Mouse (Mus musculus): ENCODE measurements at regions not wholly inside any gene's neighbourhood (a gene's known extent, or its start where the extent isn't known, plus 50 kb on each side); places are given as distances from the start of the nearest gene placed in this dataset.

GRCm38 (mm10) chr13:59271661-59272060 lies 313.4 kb downstream of the Agtpbp1 start:
- H3K9ac ChIP-seq (ENCODE audit: low read depth, poor library complexity, severe bottlenecking), result no peak overlapping the region
- H3K4me1 ChIP-seq (ENCODE audit: control insufficient read depth, insufficient read depth, low read length), result no peaks in the 10 kb centered on the region
- no peak for TF ChIP-seq CTCF (IDR thresholded peaks at IDR 0.05; ENCODE audit: low read depth, low read length)
- TF ChIP-seq POLR2A (IDR thresholded peaks at IDR 0.05; ENCODE audit: insufficient read depth, low read length), result no peak
- no peak for TF ChIP-seq EP300 (IDR thresholded peaks at IDR 0.05; ENCODE audit: insufficient read depth, low read depth, low read length)
- no peaks in the 10 kb centered on the region for H3K27me3 ChIP-seq (ENCODE audit: control insufficient read depth, insufficient read depth, low read length, poor library complexity, severe bottlenecking)
- H3K4me3 ChIP-seq (ENCODE audit: low read depth, low read length), result no peak overlapping the region
- no peaks in the 10 kb centered on the region for H3K9me3 ChIP-seq (replicated peaks; ENCODE audit: control insufficient read depth, insufficient read depth, low read length, poor library complexity, severe bottlenecking)
- H3K27ac ChIP-seq (ENCODE audit: insufficient read depth, low read length), result no peak overlapping the region
- H3K36me3 ChIP-seq (ENCODE audit: control insufficient read depth, insufficient read depth, low read length, poor library complexity, severe bottlenecking), result no peaks in the 10 kb centered on the region

GRCm38 (mm10) chr13:59266854-59267253 lies 318.2 kb downstream of the Agtpbp1 start:
- Histone ChIP-seq H3K4me3 (ENCODE audit: low read depth, low read length) (no peak overlapping the region), H3K4me1 (ENCODE audit: control insufficient read depth, insufficient read depth, low read length) (no peaks in the 10 kb centered on the region), H3K36me3 (ENCODE audit: control insufficient read depth, insufficient read depth, low read length, poor library complexity, severe bottlenecking) (no peaks in the 10 kb centered on the region), H3K27ac (ENCODE audit: insufficient read depth, low read length) (no peak overlapping the region), H3K9ac (ENCODE audit: low read depth, poor library complexity, severe bottlenecking) (no peak overlapping the region), H3K27me3 (ENCODE audit: control insufficient read depth, insufficient read depth, low read length, poor library complexity, severe bottlenecking) (no peaks in the 10 kb centered on the region), H3K9me3 (replicated peaks; ENCODE audit: control insufficient read depth, insufficient read depth, low read length, poor library complexity, severe bottlenecking) (no peaks in the 10 kb centered on the region)
- no peak for TF ChIP-seq EP300 (IDR thresholded peaks at IDR 0.05; ENCODE audit: insufficient read depth, low read depth, low read length)
- no peak for TF ChIP-seq CTCF (IDR thresholded peaks at IDR 0.05; ENCODE audit: low read depth, low read length)
- TF ChIP-seq POLR2A (IDR thresholded peaks at IDR 0.05; ENCODE audit: insufficient read depth, low read length), result no peak

GRCm38 (mm10) chr13:59264126-59264525 lies 320.9 kb downstream of the Agtpbp1 start:
- Histone ChIP-seq H3K27ac (ENCODE audit: insufficient read depth, low read length) (no peak overlapping the region), H3K9ac (ENCODE audit: low read depth, poor library complexity, severe bottlenecking) (no peak overlapping the region), H3K27me3 (ENCODE audit: control insufficient read depth, insufficient read depth, low read length, poor library complexity, severe bottlenecking) (no peaks in the 10 kb centered on the region), H3K4me3 (ENCODE audit: low read depth, low read length) (no peak overlapping the region), H3K9me3 (replicated peaks; ENCODE audit: control insufficient read depth, insufficient read depth, low read length, poor library complexity, severe bottlenecking) (no peaks in the 10 kb centered on the region), H3K4me1 (ENCODE audit: control insufficient read depth, insufficient read depth, low read length) (no peaks in the 10 kb centered on the region), H3K36me3 (ENCODE audit: control insufficient read depth, insufficient read depth, low read length, poor library complexity, severe bottlenecking) (no peaks in the 10 kb centered on the region)
- TF ChIP-seq CTCF (IDR thresholded peaks at IDR 0.05; ENCODE audit: low read depth, low read length) (no peak), EP300 (IDR thresholded peaks at IDR 0.05; ENCODE audit: insufficient read depth, low read depth, low read length) (no peak), POLR2A (IDR thresholded peaks at IDR 0.05; ENCODE audit: insufficient read depth, low read length) (no peak)

GRCm38 (mm10) chr13:59261924-59262323 lies 323.1 kb downstream of the Agtpbp1 start:
- H3K9me3 ChIP-seq (replicated peaks; ENCODE audit: control insufficient read depth, insufficient read depth, low read length, poor library complexity, severe bottlenecking), result no peaks in the 10 kb centered on the region
- H3K4me1 ChIP-seq (ENCODE audit: control insufficient read depth, insufficient read depth, low read length), result no peaks in the 10 kb centered on the region
- H3K36me3 ChIP-seq (ENCODE audit: control insufficient read depth, insufficient read depth, low read length, poor library complexity, severe bottlenecking), result no peaks in the 10 kb centered on the region
- no peak overlapping the region for H3K4me3 ChIP-seq (ENCODE audit: low read depth, low read length)
- no peak overlapping the region for H3K9ac ChIP-seq (ENCODE audit: low read depth, poor library complexity, severe bottlenecking)
- no peak for TF ChIP-seq CTCF (IDR thresholded peaks at IDR 0.05; ENCODE audit: low read depth, low read length)
- TF ChIP-seq EP300 (IDR thresholded peaks at IDR 0.05; ENCODE audit: insufficient read depth, low read depth, low read length), result no peak
- no peak for TF ChIP-seq POLR2A (IDR thresholded peaks at IDR 0.05; ENCODE audit: insufficient read depth, low read length)
- no peaks in the 10 kb centered on the region for H3K27me3 ChIP-seq (ENCODE audit: control insufficient read depth, insufficient read depth, low read length, poor library complexity, severe bottlenecking)
- no peak overlapping the region for H3K27ac ChIP-seq (ENCODE audit: insufficient read depth, low read length)

GRCm38 (mm10) chr13:59255798-59256435 lies 329.1 kb downstream of the Agtpbp1 start:
- H3K27me3 ChIP-seq (ENCODE audit: control insufficient read depth, insufficient read depth, low read length, poor library complexity, severe bottlenecking), result no peaks in the 10 kb centered on the region
- no peak overlapping the region for H3K27ac ChIP-seq (ENCODE audit: insufficient read depth, low read length)
- no peak overlapping the region for H3K4me3 ChIP-seq (ENCODE audit: low read depth, low read length)
- no peaks in the 10 kb centered on the region for H3K4me1 ChIP-seq (ENCODE audit: control insufficient read depth, insufficient read depth, low read length)
- H3K9me3 ChIP-seq (replicated peaks; ENCODE audit: control insufficient read depth, insufficient read depth, low read length, poor library complexity, severe bottlenecking), result no peaks in the 10 kb centered on the region
- TF ChIP-seq EP300 (IDR thresholded peaks at IDR 0.05; ENCODE audit: insufficient read depth, low read depth, low read length) (no peak), POLR2A (IDR thresholded peaks at IDR 0.05; ENCODE audit: insufficient read depth, low read length) (no peak), CTCF (IDR thresholded peaks at IDR 0.05; ENCODE audit: low read depth, low read length) (no peak)
- H3K36me3 ChIP-seq (ENCODE audit: control insufficient read depth, insufficient read depth, low read length, poor library complexity, severe bottlenecking), result no peaks in the 10 kb centered on the region
- no peak overlapping the region for H3K9ac ChIP-seq (ENCODE audit: low read depth, poor library complexity, severe bottlenecking)

- Histone ChIP-seq H3K4me1 (ENCODE audit: control insufficient read depth, insufficient read depth, low read length) (no peaks in the 10 kb centered on the region), H3K9me3 (replicated peaks; ENCODE audit: control insufficient read depth, insufficient read depth, low read length, poor library complexity, severe bottlenecking) (no peaks in the 10 kb centered on the region), H3K36me3 (ENCODE audit: control insufficient read depth, insufficient read depth, low read length, poor library complexity, severe bottlenecking) (no peaks in the 10 kb centered on the region), H3K9ac (ENCODE audit: low read depth, poor library complexity, severe bottlenecking) (no peak overlapping the region), H3K4me3 (ENCODE audit: low read depth, low read length) (no peak overlapping the region), H3K27ac (ENCODE audit: insufficient read depth, low read length) (no peak overlapping the region), H3K27me3 (ENCODE audit: control insufficient read depth, insufficient read depth, low read length, poor library complexity, severe bottlenecking) (no peaks in the 10 kb centered on the region)
- TF ChIP-seq POLR2A (IDR thresholded peaks at IDR 0.05; ENCODE audit: insufficient read depth, low read length) (no peak), EP300 (IDR thresholded peaks at IDR 0.05; ENCODE audit: insufficient read depth, low read depth, low read length) (no peak), CTCF (IDR thresholded peaks at IDR 0.05; ENCODE audit: low read depth, low read length) (no peak)
These were observed 331.1 kb downstream of the Agtpbp1 start for GRCm38 (mm10) chr13:59253667-59254558.
